Mouse (Mus musculus) small intestine, adult 2 months (tissue): ENCODE results near the gene Pcyt1b.

Experiments
- CTCF ChIP-seq: fragments of 200-500 bp; IDR thresholded peaks from 2 replicates; pipeline ENCODE4 v1.5.1; 2012; ENCODE audit warnings: low read depth, mild to moderate bottlenecking, control low read depth, inconsistent platforms, low read length, moderate library complexity, mixed read lengths; ENCODE audit not compliant: insufficient replicate concordance, insufficient read length; ENCODE audit errors: extremely low read depth
- POLR2A ChIP-seq: fragments of 200-500 bp; IDR thresholded peaks from 2 replicates; pipeline ENCODE4 v1.6.1; 2012; ENCODE audit warnings: low read depth, mild to moderate bottlenecking, control low read depth, inconsistent platforms, low read length, moderate library complexity

- TF ChIP-seq CTCF (no peak), POLR2A (no peak)
Measured at GRCm38 (mm10) chrX:93643600-93643999, 11.1 kb upstream of the Pcyt1b start.
